Mouse (Mus musculus): ENCODE results near the gene U90926. TPM values are rescaled to one million over a fixed set of nuclear protein-coding genes. Genes with fewer than 3 reads are reported as not detected.
"Not testable (repeated sequence)": the region's sequence is repeated elsewhere in the genome, so short reads cannot be mapped to it uniquely, and the experiment has no call there.

The U90926 gene
- polyA plus RNA-seq, 1 experiment from 2014 or later = not detected

DNA sequence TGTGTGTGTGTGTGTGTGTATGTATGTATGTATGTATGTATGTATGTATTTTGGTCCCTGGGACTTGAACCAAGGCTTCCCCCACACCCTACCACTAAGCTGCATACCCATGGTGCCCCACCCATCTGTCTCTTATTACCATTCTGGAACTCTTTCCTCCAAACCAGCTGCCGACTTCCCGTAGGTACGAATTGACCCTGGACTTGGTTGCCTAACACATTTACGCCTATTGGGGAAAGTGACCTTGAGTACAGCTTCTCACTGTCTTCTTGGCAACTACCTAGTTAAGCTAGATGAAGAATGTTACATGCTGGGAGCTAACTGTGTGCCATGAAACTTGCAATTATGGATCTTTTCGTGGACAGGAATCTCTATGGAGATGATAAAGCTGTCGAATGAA lies 9.1 kb downstream of the U90926 start:
- H3K27ac ChIP-seq (ENCODE audit: low read depth) = no peak overlapping the region
- ATAC-seq (replicated peaks; ENCODE audit: low FRiP score, low TSS enrichment, low read depth) = no peak

DNA sequence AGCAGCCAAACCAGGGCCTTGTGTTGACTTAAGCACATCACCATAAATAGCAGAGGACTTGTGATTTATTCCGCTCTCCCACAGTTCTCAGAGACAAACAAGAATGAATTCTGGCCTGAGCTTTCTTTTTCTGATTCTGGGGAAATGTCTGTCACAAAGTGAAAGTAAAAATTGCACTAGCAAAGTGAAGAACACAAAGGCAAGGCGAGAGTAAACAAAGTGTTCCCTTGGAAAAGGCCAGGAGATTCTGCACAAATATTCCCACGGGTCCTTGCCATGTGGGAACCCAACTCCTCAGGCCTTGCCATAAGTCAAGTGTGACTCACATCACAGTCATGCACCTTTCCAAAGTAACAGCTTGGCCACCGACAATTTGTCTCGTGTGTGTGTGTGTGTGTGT lies 9.5 kb downstream of the U90926 start:
- Histone ChIP-seq H3K27ac (ENCODE audit: low read depth) (no peak overlapping the region), H3K4me1 (replicated peaks; ENCODE audit: control insufficient read depth, insufficient read depth, low read length) (no peaks in the 10 kb centered on the region; the same call in 1 of the 2 replicates), H3K27me3 (replicated peaks; ENCODE audit: control insufficient read depth, insufficient read depth, low read length) (no peaks in the 10 kb centered on the region), H3K9me3 (ENCODE audit: control insufficient read depth, low read length) (no peaks in the 10 kb centered on the region), H3K36me3 (ENCODE audit: control insufficient read depth, insufficient read depth, low read length) (peaks cover 26% of the 10 kb centered on the region), H3K4me3 (ENCODE audit: low read depth, low read length) (no peak overlapping the region), H3K9ac (ENCODE audit: low read length) (no peak overlapping the region), H3K4me2 (ENCODE audit: low read length) (no peak overlapping the region)
- ATAC-seq (replicated peaks; ENCODE audit: low FRiP score, low TSS enrichment, low read depth) (no peak), DNase-seq (ENCODE audit: low spot score) (no peak)
- 78% methylated on average over 5 of the region's 5 CpGs for WGBS

More for the DNA sequence above, 9.1 kb downstream of the U90926 start:
- Histone ChIP-seq H3K4me1 (replicated peaks; ENCODE audit: control insufficient read depth, insufficient read depth, low read length) (no peaks in the 10 kb centered on the region; the same call in 1 of the 2 replicates), H3K4me3 (ENCODE audit: low read depth, low read length) (no peak overlapping the region), H3K9ac (ENCODE audit: low read length) (no peak overlapping the region), H3K36me3 (ENCODE audit: control insufficient read depth, insufficient read depth, low read length) (peaks cover 22% of the 10 kb centered on the region), H3K27me3 (replicated peaks; ENCODE audit: control insufficient read depth, insufficient read depth, low read length) (no peaks in the 10 kb centered on the region), H3K4me2 (ENCODE audit: low read length) (no peak overlapping the region), H3K9me3 (ENCODE audit: control insufficient read depth, low read length) (no peaks in the 10 kb centered on the region)
- 88% methylated on average over 6 of the region's 6 CpGs for WGBS
- no peak for DNase-seq (ENCODE audit: low spot score)

DNA sequence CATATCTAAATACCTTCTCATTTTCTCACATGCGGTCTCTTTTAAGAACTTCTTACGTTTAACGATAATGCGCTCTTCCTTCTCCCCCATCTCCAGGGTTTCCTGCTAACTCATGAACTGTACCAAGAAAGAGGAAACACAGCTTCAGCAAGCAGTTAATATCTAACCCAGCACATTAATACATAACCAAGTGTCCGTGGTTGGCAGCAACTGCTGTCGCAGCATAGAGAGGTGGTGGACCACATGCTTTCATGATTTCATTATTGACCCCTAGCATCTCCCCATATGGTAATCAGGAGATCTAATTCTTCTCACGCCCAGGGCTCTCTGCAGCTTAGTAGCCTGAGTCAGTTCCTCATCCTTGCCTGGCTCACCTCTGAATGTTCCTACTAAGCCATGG lies 10.0 kb downstream of the U90926 start:
- Histone ChIP-seq H3K27ac (ENCODE audit: low read depth) (no peak overlapping the region), H3K9me3 (ENCODE audit: control insufficient read depth, low read length) (no peaks in the 10 kb centered on the region), H3K36me3 (ENCODE audit: control insufficient read depth, insufficient read depth, low read length) (peaks cover 31% of the 10 kb centered on the region), H3K4me3 (ENCODE audit: low read depth, low read length) (no peak overlapping the region), H3K4me2 (ENCODE audit: low read length) (no peak overlapping the region), H3K4me1 (replicated peaks; ENCODE audit: control insufficient read depth, insufficient read depth, low read length) (no peaks in the 10 kb centered on the region; the same call in 1 of the 2 replicates), H3K9ac (ENCODE audit: low read length) (no peak overlapping the region), H3K27me3 (replicated peaks; ENCODE audit: control insufficient read depth, insufficient read depth, low read length) (no peaks in the 10 kb centered on the region)
- WGBS = 84% methylated on average over 7 of the region's 7 CpGs
- ATAC-seq (replicated peaks; ENCODE audit: low FRiP score, low TSS enrichment, low read depth) = 0 out of 2 replicates have a peak, but pooled peaks have one; percentile 40
- no peak for DNase-seq (ENCODE audit: low spot score)

DNA sequence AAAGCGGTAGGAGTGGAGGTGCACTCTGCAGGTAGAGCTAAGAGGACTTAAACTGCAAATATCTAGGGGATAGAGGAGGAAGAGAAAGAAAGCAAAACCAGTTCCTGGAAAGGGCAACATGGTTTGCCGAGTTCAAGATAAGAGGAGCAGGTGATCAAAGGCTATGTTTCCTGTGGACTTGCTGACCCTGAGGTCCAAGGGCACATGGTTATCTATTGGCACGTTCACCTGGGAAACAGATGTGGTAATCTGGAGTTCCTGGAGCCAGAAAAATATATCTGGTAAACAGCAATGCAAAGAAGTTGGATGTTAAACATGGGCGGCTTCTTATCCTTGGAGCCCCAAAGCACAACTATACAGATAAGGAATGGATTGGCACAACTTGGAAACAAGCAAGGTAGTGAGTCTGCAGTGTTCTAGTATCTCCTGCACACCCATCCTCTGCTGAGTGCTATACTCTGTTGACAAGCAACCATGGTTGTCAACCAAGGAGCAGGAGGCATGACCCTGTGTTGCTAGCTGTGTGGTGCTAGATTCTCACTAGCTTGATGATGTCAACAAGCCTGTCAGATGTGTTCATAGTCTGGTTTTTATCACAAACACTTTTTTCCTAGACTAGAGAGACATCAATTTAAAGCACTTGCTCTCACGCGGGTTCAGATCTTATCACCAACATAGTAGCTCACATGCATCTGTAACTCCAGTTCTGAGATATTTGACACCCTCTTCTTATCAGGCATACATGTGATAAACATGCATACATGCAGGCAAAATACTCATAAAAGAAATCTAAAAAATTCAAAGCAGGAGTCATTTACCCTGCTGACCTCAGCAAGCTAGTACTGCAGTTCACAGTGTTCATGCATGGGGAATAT lies 10.8 kb downstream of the U90926 start:
- DNase-seq (ENCODE audit: low spot score) = no peak
- H3K9me3 ChIP-seq (ENCODE audit: control insufficient read depth, low read length) = no peaks in the 10 kb centered on the region
- 62% methylated on average over 6 of the region's 6 CpGs for WGBS
- H3K4me3 ChIP-seq (ENCODE audit: low read depth, low read length) = no peak overlapping the region
- H3K27me3 ChIP-seq (replicated peaks; ENCODE audit: control insufficient read depth, insufficient read depth, low read length) = no peaks in the 10 kb centered on the region
- peak; percentile 34; the same call in 1 of the 2 replicates for ATAC-seq (replicated peaks; ENCODE audit: low FRiP score, low TSS enrichment, low read depth)
- H3K4me2 ChIP-seq (ENCODE audit: low read length) = no peak overlapping the region
- H3K4me1 ChIP-seq (replicated peaks; ENCODE audit: control insufficient read depth, insufficient read depth, low read length) = no peaks in the 10 kb centered on the region; the same call in 1 of the 2 replicates
- no peak overlapping the region for H3K27ac ChIP-seq (ENCODE audit: low read depth)
- peaks cover 39% of the 10 kb centered on the region for H3K36me3 ChIP-seq (ENCODE audit: control insufficient read depth, insufficient read depth, low read length)
- H3K9ac ChIP-seq (ENCODE audit: low read length) = no peak overlapping the region

DNA sequence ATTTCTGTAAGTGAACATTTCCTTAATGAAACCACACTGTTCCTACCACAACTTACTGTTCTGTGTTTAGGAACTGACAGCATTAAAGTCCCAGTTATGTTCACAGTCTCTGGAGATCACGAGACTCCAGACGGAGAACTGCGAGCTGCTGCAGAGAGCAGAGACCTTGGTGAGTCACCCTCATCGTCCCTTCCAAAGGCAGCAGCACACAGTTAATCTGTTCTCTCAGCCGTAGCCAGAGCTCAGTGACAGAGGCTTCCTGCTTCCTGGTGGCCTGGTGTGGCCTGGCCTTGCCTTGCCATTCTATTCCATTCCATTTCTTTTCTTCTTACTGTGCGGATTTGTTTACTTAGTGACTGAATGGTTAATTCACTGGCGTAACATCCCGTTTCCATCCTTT lies 16.9 kb downstream of the U90926 start:
- 81% methylated on average over 8 of the region's 8 CpGs for WGBS
- Histone ChIP-seq H3K4me2 (ENCODE audit: low read length) (no peak overlapping the region), H3K27ac (ENCODE audit: low read depth) (no peak overlapping the region), H3K36me3 (ENCODE audit: control insufficient read depth, insufficient read depth, low read length) (peaks cover 76% of the 10 kb centered on the region), H3K27me3 (replicated peaks; ENCODE audit: control insufficient read depth, insufficient read depth, low read length) (no peaks in the 10 kb centered on the region), H3K9me3 (ENCODE audit: control insufficient read depth, low read length) (no peaks in the 10 kb centered on the region), H3K4me3 (ENCODE audit: low read depth, low read length) (no peak overlapping the region), H3K4me1 (replicated peaks; ENCODE audit: control insufficient read depth, insufficient read depth, low read length) (no peaks in the 10 kb centered on the region), H3K9ac (ENCODE audit: low read length) (no peak overlapping the region)
- DNase-seq (ENCODE audit: low spot score) (no peak), ATAC-seq (replicated peaks; ENCODE audit: low FRiP score, low TSS enrichment, low read depth) (no peak)

DNA sequence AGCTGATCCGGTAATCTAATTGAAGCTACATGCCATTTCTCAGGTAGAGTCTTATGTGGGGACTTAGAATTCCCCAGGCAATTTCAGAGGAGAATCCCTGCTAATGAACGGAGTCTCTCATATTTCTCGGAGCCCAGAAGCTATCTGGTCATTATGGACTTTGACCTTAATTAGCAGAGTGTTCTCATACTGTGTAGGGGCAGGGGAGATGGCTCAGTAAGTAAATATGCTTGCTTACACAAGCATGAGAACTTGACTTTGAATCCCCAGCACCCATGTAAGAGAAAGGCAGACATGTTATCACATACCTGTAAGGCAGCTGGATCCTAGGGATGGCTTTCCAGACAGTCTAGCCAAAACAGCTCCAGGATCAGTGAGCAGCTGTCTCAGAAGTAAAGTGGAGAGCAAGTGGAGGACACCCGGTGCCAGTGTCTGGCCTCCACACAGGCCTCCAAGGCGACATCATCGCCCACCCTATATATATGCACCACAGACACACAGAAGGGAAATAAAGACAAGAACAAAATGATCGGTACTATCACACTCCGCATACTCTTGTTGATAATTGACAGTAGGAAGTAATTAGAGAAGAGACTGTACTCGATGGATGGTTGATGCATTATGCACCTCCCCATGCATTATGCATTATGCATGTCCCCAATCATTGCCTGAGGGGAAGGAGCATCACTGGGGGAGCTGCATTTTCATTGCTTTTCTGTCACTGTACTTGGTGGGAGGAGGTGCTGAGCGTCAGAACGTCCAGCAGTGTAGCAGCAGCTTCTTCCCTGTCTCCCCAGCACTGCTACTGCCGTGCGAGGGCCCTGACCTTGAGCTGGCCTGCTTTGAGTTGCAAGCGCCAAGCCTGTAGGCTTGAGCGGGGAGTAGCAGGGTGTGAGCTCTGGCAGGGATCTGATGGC lies 18.1 kb downstream of the U90926 start:
- Histone ChIP-seq H3K9ac (ENCODE audit: low read length) (no peak overlapping the region), H3K27me3 (replicated peaks; ENCODE audit: control insufficient read depth, insufficient read depth, low read length) (no peaks in the 10 kb centered on the region), H3K4me3 (ENCODE audit: low read depth, low read length) (no peak overlapping the region), H3K9me3 (ENCODE audit: control insufficient read depth, low read length) (no peaks in the 10 kb centered on the region), H3K4me2 (ENCODE audit: low read length) (no peak overlapping the region), H3K36me3 (ENCODE audit: control insufficient read depth, insufficient read depth, low read length) (peaks cover 84% of the 10 kb centered on the region), H3K4me1 (replicated peaks; ENCODE audit: control insufficient read depth, insufficient read depth, low read length) (no peaks in the 10 kb centered on the region), H3K27ac (ENCODE audit: low read depth) (no peak overlapping the region)
- DNase-seq (ENCODE audit: low spot score) = no peak
- ATAC-seq (replicated peaks; ENCODE audit: low FRiP score, low TSS enrichment, low read depth) = no peak
- 88% methylated on average over 15 of the region's 15 CpGs for WGBS

DNA sequence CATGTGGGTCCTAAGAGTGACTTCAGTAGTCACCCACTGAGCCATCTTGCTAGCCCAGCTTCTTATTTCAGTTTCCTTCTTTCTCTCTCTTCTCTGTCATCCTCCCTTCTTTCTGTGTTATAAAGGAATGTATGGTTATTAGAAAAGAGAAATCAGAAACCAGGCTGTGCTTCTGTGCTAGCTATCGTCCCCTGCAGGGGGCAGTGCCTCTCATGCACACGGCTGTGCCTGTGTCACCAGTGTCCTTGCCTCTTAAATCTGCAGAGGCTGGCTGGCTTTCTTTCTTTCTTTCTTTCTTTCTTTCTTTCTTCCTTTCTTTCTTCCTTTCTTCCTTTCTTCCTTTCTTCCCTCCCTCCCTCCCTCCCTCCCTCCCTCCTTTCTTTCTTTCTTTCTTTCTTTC lies 19.5 kb downstream of the U90926 start:
- not testable (repeated sequence) for H3K9ac ChIP-seq (ENCODE audit: low read length); H3K4me1 ChIP-seq (replicated peaks; ENCODE audit: control insufficient read depth, insufficient read depth, low read length); H3K27me3 ChIP-seq (replicated peaks; ENCODE audit: control insufficient read depth, insufficient read depth, low read length); ATAC-seq (replicated peaks; ENCODE audit: low FRiP score, low TSS enrichment, low read depth); DNase-seq (ENCODE audit: low spot score); H3K27ac ChIP-seq (ENCODE audit: low read depth); H3K9me3 ChIP-seq (ENCODE audit: control insufficient read depth, low read length); H3K4me3 ChIP-seq (ENCODE audit: low read depth, low read length); H3K4me2 ChIP-seq (ENCODE audit: low read length)
- H3K36me3 ChIP-seq (ENCODE audit: control insufficient read depth, insufficient read depth, low read length) = peaks cover 78% of the 10 kb centered on the region
- 47% methylated on average over 2 of the region's 2 CpGs for WGBS

DNA sequence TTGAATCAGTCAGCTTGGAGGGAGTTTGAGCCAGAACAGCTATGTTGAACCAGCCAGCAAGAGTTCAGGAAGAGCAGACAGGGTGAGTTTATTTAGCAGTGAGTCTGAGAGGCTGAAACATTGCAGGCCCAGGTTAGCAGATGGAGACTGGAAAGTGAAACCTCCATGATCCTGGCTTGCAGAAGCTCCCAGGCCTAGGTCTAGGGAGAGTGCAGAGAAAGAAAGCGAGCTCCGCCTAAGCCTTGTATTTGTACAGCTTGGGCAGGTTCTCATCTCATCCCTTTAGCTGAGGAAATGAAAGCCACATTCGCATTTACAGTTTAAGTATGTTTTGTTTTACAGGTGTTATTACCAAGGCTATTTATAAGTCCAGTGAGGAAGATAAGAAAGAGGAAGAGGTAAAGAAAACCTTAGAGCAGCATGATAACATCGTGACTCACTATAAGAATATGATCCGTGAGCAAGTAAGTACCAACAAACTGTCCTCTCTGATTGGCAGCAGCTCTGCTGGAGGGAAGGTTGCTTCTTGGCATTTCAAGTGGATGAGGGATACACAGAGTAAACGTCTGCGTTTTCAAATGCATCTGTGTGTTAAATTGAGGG lies 26.2 kb downstream of the U90926 start:
- Histone ChIP-seq H3K9me3 (ENCODE audit: control insufficient read depth, low read length) (no peaks in the 10 kb centered on the region), H3K4me2 (ENCODE audit: low read length) (no peak overlapping the region), H3K4me1 (replicated peaks; ENCODE audit: control insufficient read depth, insufficient read depth, low read length) (no peaks in the 10 kb centered on the region), H3K27me3 (replicated peaks; ENCODE audit: control insufficient read depth, insufficient read depth, low read length) (no peaks in the 10 kb centered on the region), H3K4me3 (ENCODE audit: low read depth, low read length) (no peak overlapping the region), H3K36me3 (ENCODE audit: control insufficient read depth, insufficient read depth, low read length) (peaks cover 76% of the 10 kb centered on the region), H3K9ac (ENCODE audit: low read length) (no peak overlapping the region), H3K27ac (ENCODE audit: low read depth) (no peak overlapping the region)
- 94% methylated on average over 7 of the region's 7 CpGs for WGBS
- no peak for DNase-seq (ENCODE audit: low spot score)
- no peak for ATAC-seq (replicated peaks; ENCODE audit: low FRiP score, low TSS enrichment, low read depth)
